Mouse (Mus musculus) T-cell, adult 2 months (primary cell): Measurements from ENCODE around the gene Olfr313.

Source experiments
- DNase-seq: peaks from one replicate; pipeline ENCODE4 v3.0.0; 2022; ENCODE audit warnings: low spot score

The Olfr313 gene

GRCm38 (mm10) chr11:58849731-58850130 lies 34.9 kb downstream of the Olfr313 start:
- DNase-seq = no peak

- no peak for DNase-seq
Measured at GRCm38 (mm10) chr11:58860744-58861143, 45.9 kb downstream of the Olfr313 start.

- peak; percentile 87 for DNase-seq
Measured at GRCm38 (mm10) chr11:58867039-58867953, 52.5 kb downstream of the Olfr313 start, which contains the start of gene 2810021J22Rik. Gene 2810021J22Rik, plus strand, starts transcription at chr11:58867216.

- no peak for DNase-seq
Measured at GRCm38 (mm10) chr11:58867954-58868330, 53.1 kb downstream of the Olfr313 start.
